Mouse (Mus musculus): ENCODE results near the gene Pex19. TPM values are rescaled to one million over a fixed set of nuclear protein-coding genes. Genes with fewer than 3 reads are reported as not detected.

Gene Pex19
- polyA plus RNA-seq, 1 experiment from 2014 or later = 154 TPM

DNA sequence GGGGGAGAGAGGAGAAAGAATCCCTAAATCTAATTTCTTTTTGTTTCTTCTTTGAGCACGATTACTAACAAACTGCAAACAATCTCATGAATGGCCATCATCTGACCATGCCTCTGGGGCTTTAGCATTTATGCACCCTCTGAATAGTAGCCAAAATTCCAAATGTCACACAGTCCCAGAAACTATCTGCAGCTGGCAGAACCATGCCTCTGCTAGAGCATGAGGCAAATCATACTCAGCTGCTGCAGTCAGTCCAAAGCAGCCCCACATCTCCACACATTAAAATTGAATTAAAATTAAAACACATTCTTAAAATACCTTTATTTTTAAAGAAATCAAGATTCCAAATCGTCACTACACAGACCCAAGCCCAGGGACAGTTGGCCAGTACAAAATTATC is 13.6 kb downstream of the Pex19 start:
- H3K4me2 ChIP-seq = no peak overlapping the region
- WGBS = 74% methylated on average over 2 of the region's 2 CpGs
- no peaks in the 10 kb centered on the region for H3K4me1 ChIP-seq
- no peak for ATAC-seq (replicated peaks; ENCODE audit: low FRiP score)
- H3K9me3 ChIP-seq (replicated peaks) = no peaks in the 10 kb centered on the region
- no peak overlapping the region for H3K27ac ChIP-seq
- peaks cover 17% of the 10 kb centered on the region for H3K36me3 ChIP-seq
- H3K9ac ChIP-seq = no peak overlapping the region
- H3K27me3 ChIP-seq = no peaks in the 10 kb centered on the region
- H3K4me3 ChIP-seq (replicated peaks) = no peak overlapping the region

- Histone ChIP-seq H3K9ac (no peak overlapping the region), H3K27me3 (no peaks in the 10 kb centered on the region), H3K4me1 (no peaks in the 10 kb centered on the region), H3K4me3 (replicated peaks) (no peak overlapping the region), H3K9me3 (replicated peaks) (no peaks in the 10 kb centered on the region), H3K4me2 (no peak overlapping the region), H3K36me3 (peaks cover 11% of the 10 kb centered on the region), H3K27ac (no peak overlapping the region)
- WGBS = 88% methylated on average over 1 of the region's 1 CpGs
- no peak for ATAC-seq (replicated peaks; ENCODE audit: low FRiP score)
These were observed 14.3 kb downstream of the Pex19 start for GRCm38 (mm10) chr1:172140825-172141224.

GRCm38 (mm10) chr1:172141529-172141928 is 15.0 kb downstream of the Pex19 start:
- no peak overlapping the region for H3K9ac ChIP-seq
- H3K27me3 ChIP-seq = no peaks in the 10 kb centered on the region
- H3K4me3 ChIP-seq (replicated peaks) = no peak overlapping the region
- peaks cover 4% of the 10 kb centered on the region for H3K36me3 ChIP-seq
- 67% methylated on average over 3 of the region's 3 CpGs for WGBS
- H3K4me2 ChIP-seq = no peak overlapping the region
- no peaks in the 10 kb centered on the region for H3K4me1 ChIP-seq
- H3K27ac ChIP-seq = no peak overlapping the region
- H3K9me3 ChIP-seq (replicated peaks) = no peaks in the 10 kb centered on the region
- no peak; the same call in 1 of the 2 replicates for ATAC-seq (replicated peaks; ENCODE audit: low FRiP score)

GRCm38 (mm10) chr1:172143570-172143969 is 17.0 kb downstream of the Pex19 start:
- WGBS = 32% methylated on average over 1 of the region's 1 CpGs
- Histone ChIP-seq H3K9ac (no peak overlapping the region), H3K27me3 (no peaks in the 10 kb centered on the region), H3K27ac (no peak overlapping the region), H3K4me2 (no peak overlapping the region), H3K4me1 (peaks cover 5% of the 10 kb centered on the region), H3K4me3 (replicated peaks) (no peak overlapping the region), H3K36me3 (no peaks in the 10 kb centered on the region), H3K9me3 (replicated peaks) (no peaks in the 10 kb centered on the region)
- no peak for ATAC-seq (replicated peaks; ENCODE audit: low FRiP score)

DNA sequence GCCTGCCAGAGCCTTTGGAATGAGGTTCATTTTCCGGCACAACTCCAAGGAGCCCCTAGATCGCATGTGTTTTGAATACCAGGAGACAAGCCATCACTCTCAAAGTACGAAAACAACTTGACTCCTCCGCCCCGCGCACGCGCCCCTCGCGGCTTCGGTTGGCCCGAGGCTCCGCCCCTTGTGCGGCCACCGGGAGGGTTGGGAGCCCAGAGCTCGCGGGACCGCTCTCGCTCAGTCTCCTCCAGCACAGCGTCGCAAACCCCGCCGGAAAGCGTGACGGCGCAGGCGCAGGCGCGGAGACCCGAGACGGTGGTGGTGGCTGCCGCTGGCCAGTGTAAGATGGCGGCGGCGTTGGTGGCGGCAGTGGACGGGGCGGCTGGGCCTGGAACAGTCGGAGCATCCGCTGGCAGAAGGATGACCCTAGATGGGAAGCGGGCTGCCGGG is 21.3 kb downstream of the Pex19 start, which contains the start of gene Dcaf8:
Gene Dcaf8 (plus strand): TSS at position 250 of the 444 bp plus-strand sequence.
- peak within 1 kb of the TSS; percentile 97 for H3K27ac ChIP-seq
- H3K4me1 ChIP-seq = peaks cover 19% of the 10 kb centered on the region
- H3K9me3 ChIP-seq (replicated peaks) = no peaks in the 10 kb centered on the region
- peak within 1 kb of the TSS; percentile 91 for H3K9ac ChIP-seq
- ATAC-seq (replicated peaks; ENCODE audit: low FRiP score) = peak; percentile 99
- no peaks in the 10 kb centered on the region for H3K27me3 ChIP-seq
- peak within 1 kb of the TSS; percentile 63 for H3K4me2 ChIP-seq
- H3K36me3 ChIP-seq = peaks cover 29% of the 10 kb centered on the region
- WGBS = under 1% methylated on average over 41 of the region's 42 CpGs
- peak within 1 kb of the TSS; percentile 79 for H3K4me3 ChIP-seq (replicated peaks)

DNA sequence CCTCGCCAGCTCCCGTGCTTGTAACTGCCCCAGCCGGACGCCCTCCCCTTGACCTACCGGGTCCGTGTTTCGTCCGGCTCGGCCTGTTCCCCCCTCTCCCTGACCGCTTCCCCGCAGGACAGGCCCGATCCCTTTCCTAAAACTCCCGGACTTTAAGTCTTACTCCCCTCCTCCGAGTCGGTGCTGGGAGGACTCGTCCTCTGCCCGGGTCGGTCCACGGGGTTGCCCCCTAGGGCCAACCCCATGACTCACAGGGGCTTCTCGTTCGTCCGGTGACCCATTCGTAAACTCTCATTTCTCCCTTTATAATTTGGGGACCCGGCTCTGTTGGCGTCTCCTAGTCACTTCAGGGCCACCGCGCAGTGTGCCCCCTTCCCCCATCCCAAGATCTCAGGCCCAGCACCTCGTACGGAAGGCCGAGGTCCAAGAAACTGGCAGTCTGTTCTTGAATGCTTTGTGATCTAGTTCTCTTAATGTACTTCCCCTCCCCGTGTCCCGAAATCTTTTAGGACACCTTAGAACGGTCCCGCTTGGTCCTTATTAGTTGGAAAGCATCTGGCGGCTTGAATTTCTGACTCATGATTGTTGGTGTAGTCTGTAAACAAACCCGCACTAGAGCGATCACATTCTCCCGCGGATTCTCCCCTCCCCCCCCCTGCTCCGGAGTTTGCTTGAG is 21.9 kb downstream of the Pex19 start:
- under 1% methylated on average over 39 of the region's 40 CpGs for WGBS
- Histone ChIP-seq H3K9me3 (replicated peaks) (no peaks in the 10 kb centered on the region), H3K9ac (peak overlapping the region; percentile 91), H3K4me2 (peak overlapping the region; percentile 63), H3K36me3 (peaks cover 35% of the 10 kb centered on the region), H3K27me3 (no peaks in the 10 kb centered on the region), H3K4me1 (peaks cover 19% of the 10 kb centered on the region), H3K4me3 (replicated peaks) (peak overlapping the region; percentile 79), H3K27ac (peak overlapping the region; percentile 97)
- peak; percentile 70 for ATAC-seq (replicated peaks; ENCODE audit: low FRiP score)

DNA sequence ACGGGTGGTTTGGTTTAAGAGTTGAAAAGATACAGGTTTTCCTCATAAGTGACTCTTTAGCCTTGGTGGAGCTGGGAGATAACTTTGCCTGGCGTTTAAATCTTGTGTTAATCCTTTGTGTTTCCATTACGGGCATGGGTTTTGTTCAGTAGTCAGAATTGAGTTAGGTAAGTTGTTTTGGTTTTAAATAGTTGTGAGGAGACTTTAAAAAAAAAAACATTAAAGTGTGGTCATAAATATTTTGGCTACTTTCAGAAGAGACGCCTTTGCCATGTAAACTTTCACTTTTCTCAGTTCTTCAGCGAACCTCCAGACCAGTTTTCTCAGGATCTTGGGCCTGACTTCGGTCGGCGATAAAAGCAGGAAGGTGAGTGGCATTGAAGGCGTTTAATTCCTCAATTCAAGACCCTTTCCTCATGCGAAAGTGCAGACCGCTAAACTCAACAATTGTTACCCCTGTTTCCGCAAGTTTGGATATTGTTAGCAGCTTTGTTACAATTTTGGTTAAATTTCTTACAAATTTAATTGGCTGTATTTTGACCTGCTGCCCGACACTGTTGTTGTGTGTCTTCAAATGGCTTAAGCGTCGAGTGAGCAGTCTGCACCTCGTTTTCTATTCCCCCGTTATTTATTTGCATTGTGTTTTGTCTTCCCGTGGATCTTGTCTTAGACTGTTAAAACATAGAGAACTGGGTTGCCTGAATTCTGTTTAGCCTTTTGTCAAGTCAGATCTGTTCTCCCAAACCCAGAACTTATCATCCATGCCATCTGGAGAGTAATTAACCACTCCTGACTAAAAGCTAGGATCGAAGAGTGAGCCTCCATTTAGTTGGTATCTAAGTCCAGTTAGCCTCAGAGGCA is 22.6 kb downstream of the Pex19 start:
- peak overlapping the region; percentile 91 for H3K9ac ChIP-seq
- peak overlapping the region; percentile 97 for H3K27ac ChIP-seq
- 13% methylated on average over 19 of the region's 19 CpGs for WGBS
- H3K36me3 ChIP-seq = peaks cover 43% of the 10 kb centered on the region
- no peaks in the 10 kb centered on the region for H3K9me3 ChIP-seq (replicated peaks)
- peak overlapping the region; percentile 79 for H3K4me3 ChIP-seq (replicated peaks)
- no peaks in the 10 kb centered on the region for H3K27me3 ChIP-seq
- peak overlapping the region; percentile 63 for H3K4me2 ChIP-seq
- ATAC-seq (replicated peaks; ENCODE audit: low FRiP score) = no peak
- H3K4me1 ChIP-seq = peaks cover 19% of the 10 kb centered on the region

- H3K9me3 ChIP-seq (replicated peaks) = no peaks in the 10 kb centered on the region
- H3K27ac ChIP-seq = no peak overlapping the region
- H3K4me2 ChIP-seq = no peak overlapping the region
- H3K36me3 ChIP-seq = peaks cover 73% of the 10 kb centered on the region
- no peak overlapping the region for H3K9ac ChIP-seq
- no peaks in the 10 kb centered on the region for H3K27me3 ChIP-seq
- 91% methylated on average over 3 of the region's 3 CpGs for WGBS
- H3K4me3 ChIP-seq (replicated peaks) = no peak overlapping the region
- peaks cover 9% of the 10 kb centered on the region for H3K4me1 ChIP-seq
- ATAC-seq (replicated peaks; ENCODE audit: low FRiP score) = no peak
These were observed 28.0 kb downstream of the Pex19 start for GRCm38 (mm10) chr1:172154536-172154935.

DNA sequence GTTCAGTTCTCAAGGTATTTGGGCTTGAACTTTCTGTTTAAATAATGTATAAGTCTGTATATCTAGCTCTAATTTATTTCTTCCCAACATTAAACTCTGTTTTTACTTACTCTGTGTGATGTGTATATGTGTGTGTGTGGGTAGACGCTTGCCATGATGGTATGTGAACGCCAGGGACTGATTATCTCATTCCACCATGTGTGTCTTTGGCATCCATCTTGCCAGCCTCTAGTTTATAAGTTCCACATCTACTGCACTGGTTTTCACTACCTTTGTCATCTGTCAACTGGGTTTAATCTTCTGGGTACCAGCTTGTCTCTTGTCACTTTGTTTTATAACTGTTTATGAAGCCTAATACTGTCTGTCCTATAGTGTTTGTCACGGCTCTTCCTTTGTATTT is 29.0 kb downstream of the Pex19 start:
- Histone ChIP-seq H3K4me3 (replicated peaks) (no peak overlapping the region), H3K27me3 (no peaks in the 10 kb centered on the region), H3K4me1 (0 out of 2 replicates have a peak, but pooled peaks cover 4% of the 10 kb centered on the region), H3K27ac (no peak overlapping the region), H3K9ac (no peak overlapping the region), H3K9me3 (replicated peaks) (no peaks in the 10 kb centered on the region), H3K36me3 (peaks cover 67% of the 10 kb centered on the region), H3K4me2 (no peak overlapping the region)
- 92% methylated on average over 3 of the region's 3 CpGs for WGBS
- ATAC-seq (replicated peaks; ENCODE audit: low FRiP score) = no peak

GRCm38 (mm10) chr1:172159970-172160369 is 33.4 kb downstream of the Pex19 start:
- Histone ChIP-seq H3K36me3 (peaks cover 38% of the 10 kb centered on the region), H3K9me3 (replicated peaks) (no peaks in the 10 kb centered on the region), H3K9ac (no peak overlapping the region), H3K4me3 (replicated peaks) (no peak overlapping the region), H3K4me1 (0 out of 2 replicates have a peak, but pooled peaks cover 15% of the 10 kb centered on the region), H3K27me3 (no peaks in the 10 kb centered on the region), H3K27ac (no peak overlapping the region), H3K4me2 (no peak overlapping the region)
- WGBS = 59% methylated on average over 4 of the region's 4 CpGs
- no peak for ATAC-seq (replicated peaks; ENCODE audit: low FRiP score)

DNA sequence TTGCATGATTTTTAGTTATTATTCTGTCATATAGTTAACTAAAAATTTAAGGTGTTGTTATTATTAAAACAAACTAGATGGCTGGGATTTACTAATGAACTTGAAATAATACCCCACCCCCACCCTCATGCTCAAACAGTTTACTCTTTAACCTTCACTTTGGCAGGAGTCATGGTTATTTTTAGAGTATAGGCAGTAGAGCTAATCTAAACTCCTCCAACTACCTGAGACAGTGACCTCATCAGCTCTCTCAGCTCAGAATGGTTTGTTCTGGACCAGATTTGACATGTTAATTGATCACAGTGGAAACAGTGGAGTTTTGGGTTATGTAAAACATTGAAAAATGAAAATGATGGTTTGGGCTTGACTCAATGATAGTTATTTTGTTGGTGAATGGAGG is 34.0 kb downstream of the Pex19 start:
- no peak overlapping the region for H3K4me2 ChIP-seq
- H3K27me3 ChIP-seq = no peaks in the 10 kb centered on the region
- H3K9me3 ChIP-seq (replicated peaks) = no peaks in the 10 kb centered on the region
- peaks cover 38% of the 10 kb centered on the region for H3K36me3 ChIP-seq
- H3K4me1 ChIP-seq = 0 out of 2 replicates have a peak, but pooled peaks cover 15% of the 10 kb centered on the region
- H3K9ac ChIP-seq = no peak overlapping the region
- no peak overlapping the region for H3K4me3 ChIP-seq (replicated peaks)
- H3K27ac ChIP-seq = no peak overlapping the region
- no peak for ATAC-seq (replicated peaks; ENCODE audit: low FRiP score)

GRCm38 (mm10) chr1:172162009-172162408 is 35.5 kb downstream of the Pex19 start:
- H3K4me3 ChIP-seq (replicated peaks) = no peak overlapping the region
- no peak for ATAC-seq (replicated peaks; ENCODE audit: low FRiP score)
- no peaks in the 10 kb centered on the region for H3K27me3 ChIP-seq
- peaks cover 40% of the 10 kb centered on the region for H3K36me3 ChIP-seq
- H3K9me3 ChIP-seq (replicated peaks) = no peaks in the 10 kb centered on the region
- peaks cover 15% of the 10 kb centered on the region; the same call in 1 of the 2 replicates for H3K4me1 ChIP-seq
- H3K9ac ChIP-seq = no peak overlapping the region
- H3K27ac ChIP-seq = no peak overlapping the region
- no peak overlapping the region for H3K4me2 ChIP-seq
- WGBS = 92% methylated on average over 1 of the region's 1 CpGs
